Mouse (Mus musculus) embryo, embryonic 9.5 days (tissue): ENCODE data around the gene Fat2.

Experiments used
- DNase-seq: peaks from one replicate; pipeline ENCODE4 v3.0.0-alpha.2; 2017; ENCODE audit errors: extremely low spot score

The Fat2 gene

GRCm38 (mm10) chr11:55329868-55330772 lies 6.2 kb downstream of the Fat2 start:
- no peak for DNase-seq

DNA sequence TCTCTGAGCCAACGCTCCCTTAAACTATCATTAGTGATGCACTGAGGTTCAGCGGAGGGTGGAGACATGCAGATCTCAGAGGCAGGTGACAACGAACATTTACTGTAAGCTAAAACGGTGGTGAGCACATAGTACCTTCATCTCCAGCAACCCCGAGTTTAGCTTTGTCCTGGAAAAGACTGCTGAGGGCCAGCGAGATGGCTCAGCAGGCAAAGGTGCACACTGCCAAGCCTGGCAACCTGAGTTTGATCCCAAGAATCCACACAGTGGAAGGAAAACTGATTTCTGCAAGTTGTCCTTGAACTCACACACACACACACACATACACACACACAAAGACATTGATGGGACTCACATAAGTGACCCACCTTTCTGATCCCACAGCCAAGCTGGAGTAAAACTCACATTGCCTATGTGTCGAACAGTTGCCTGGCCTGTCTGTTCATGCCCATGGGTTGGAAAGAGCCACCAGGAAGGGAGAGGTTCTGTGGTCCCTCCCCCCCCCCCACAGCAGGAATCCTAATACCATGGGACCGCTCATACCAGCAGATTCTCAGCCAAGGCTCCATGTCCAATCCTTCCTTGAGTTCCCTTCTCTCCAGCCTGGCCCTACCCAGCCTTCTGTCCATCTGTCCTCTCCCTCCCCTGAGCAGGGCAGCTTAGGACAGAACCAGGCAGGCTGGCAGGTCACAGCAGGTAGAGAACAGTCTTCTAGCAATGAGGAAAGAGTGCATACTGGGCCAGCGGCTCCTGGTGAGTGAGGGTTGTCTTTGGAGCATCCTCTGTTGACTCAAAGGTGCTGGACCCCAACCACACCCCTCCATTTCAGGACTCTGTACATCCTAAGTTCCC lies 8.6 kb downstream of the Fat2 start:
- no peak for DNase-seq

DNA sequence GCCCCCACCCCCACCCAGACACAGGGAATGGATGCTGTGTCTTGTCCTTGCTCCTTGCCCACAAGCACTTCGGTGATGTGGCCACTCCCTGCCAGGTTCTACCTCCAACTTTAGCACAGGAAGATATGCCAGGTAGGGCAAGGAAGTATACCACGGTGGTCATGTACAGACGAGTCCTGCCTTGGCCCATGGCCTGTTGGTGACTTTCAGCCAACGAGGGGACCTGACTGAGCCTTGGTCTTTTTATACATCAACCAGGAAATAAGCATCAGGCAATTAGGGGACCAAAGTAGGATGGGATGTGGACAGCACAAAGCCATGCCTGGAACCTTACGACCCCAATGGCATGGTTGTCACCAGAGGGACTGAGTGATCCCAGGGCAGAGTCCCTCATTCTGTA lies 9.3 kb downstream of the Fat2 start:
- DNase-seq = no peak

- DNase-seq = no peak
Measured at GRCm38 (mm10) chr11:55326211-55326610, 10.2 kb downstream of the Fat2 start.

- peak; percentile 10 for DNase-seq
Measured at GRCm38 (mm10) chr11:55323854-55324253, 12.5 kb downstream of the Fat2 start.

DNA sequence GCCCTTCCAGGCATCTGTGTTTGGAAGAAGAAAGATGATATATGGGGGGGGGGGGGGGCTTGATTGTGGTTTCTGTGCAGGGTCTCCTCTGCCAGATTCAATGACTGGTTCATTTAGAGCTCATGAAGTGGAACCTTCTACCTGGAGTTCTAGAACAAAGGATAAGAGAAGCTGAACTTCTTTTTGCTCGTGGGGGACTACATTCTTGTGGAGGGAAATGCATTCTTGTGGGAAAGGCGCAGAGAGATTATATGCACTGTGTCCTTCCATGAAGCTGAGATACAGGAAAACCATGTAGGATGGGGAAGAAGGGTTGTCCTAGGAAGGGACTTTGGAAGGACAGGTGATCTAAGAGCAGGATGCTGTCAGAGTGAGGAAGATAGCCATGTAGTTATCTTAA lies 15.4 kb downstream of the Fat2 start:
- no peak for DNase-seq

- no peak for DNase-seq
Measured at GRCm38 (mm10) chr11:55315966-55316365, 20.4 kb downstream of the Fat2 start.

DNA sequence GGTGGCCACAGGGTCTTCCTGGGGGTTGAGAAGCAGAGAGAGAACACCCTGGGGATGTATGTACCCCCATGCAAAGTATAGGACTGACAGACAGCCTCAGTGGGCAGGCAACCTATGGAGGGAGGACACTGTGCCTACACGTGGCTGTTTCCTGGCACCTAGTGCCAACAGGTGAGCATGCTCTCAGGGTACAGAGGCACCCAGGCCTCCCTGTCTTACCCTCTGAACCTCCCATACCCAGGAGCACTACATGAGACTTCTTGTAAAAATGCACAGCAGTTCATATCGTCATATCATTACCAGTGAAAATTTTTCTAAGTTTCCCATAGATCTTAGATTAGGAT lies 21.7 kb downstream of the Fat2 start:
- no peak for DNase-seq

GRCm38 (mm10) chr11:55313768-55314703 lies 22.3 kb downstream of the Fat2 start:
- peak; percentile 22 for DNase-seq

DNA sequence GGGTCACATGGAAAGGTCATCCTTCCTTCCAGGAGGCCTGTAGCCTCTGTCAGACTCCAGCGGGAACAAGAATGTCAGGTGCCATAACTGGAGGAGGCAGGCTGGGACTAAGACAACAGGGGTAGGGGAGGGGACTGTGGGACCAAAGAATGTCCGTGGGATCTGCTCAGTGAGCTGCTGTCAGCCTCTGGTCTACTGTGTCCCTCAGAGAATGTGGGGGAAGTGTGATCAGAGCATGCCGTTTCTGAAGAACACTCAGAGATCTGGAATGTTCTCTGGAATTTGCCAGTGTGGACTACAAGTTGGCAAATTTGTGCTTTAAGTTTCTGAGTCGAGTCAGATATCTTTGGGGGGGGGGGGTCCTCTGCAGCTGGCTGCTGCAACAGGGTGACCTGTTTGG lies 34.0 kb downstream of the Fat2 start:
- no peak for DNase-seq

DNA sequence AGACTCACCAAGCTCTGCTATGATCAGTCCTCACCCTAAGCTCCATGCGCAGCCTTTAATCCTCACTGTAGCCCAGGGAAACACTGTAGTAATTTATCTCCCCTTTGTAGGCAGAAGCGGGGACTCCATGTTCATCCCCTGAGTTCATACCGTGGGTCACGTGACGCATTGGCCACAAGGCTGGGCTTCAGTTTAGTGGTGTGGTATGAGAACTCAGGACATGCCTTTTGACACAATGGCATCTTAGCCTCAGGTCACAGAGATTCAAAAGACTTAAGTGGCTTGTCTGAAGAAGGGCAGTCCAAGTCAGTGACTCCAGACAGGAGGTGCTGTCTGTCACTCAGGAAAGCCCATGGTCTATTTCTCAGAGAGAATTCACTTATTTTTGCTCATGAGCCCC lies 43.2 kb downstream of the Fat2 start:
- no peak for DNase-seq

DNA sequence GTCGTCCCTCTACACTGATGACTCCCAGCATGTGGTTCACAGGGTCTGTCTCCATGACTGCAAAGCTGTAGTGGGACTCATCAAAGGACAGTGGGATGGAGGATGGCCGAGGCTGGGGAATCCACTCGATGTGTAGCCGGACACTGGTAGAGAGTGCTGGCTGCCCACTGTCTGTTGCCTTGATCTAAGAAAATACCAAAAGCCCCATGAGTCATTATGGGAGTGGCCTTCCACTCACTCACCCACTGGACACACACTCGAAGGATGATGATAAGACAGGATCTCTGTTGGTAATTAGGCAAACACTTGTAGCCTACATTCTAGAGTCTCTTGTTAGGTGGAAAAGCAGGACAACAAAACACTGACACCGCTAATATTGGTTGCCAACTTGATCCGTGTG lies 44.5 kb downstream of the Fat2 start:
- DNase-seq = no peak

GRCm38 (mm10) chr11:55289851-55290391 lies 46.4 kb downstream of the Fat2 start:
- DNase-seq = no peak

DNA sequence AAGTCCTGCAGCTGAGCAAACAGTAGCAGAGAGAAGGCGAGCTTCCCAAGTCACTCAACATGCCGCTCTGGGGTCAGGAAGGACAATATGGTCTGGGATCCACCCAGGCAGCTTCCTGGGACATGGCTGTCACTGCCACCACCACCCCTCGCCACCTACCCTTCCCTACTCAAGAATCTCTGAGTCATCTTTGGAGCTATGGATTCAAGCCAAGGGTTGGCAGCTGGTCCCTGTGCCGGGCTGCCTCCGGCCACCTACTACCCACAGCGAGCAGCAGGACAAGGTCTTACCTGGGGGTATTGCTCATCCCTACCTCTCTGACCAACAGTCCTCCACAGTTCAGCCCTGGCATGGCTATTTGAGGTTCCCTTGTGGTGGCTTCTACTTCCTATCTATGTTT lies 61.6 kb downstream of the Fat2 start:
- DNase-seq = no peak

DNA sequence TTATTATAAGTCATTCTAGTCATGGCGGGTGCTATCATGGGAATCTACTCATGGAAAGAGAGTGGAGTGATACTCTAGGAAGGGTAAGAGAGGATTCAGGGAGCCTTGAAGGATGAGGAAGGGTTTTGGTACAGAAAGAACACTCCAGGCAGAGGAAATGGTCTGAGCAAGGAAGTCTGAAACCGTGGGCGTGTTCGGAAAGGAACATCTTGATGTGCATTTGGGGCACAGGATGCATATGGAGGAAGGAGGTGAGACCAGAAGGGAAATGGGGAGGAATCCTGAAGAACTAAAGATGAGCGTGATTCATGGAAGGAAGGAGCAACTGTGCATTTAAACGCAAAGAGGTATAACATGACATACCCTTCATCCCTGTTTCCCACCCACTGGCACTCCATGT lies 67.8 kb downstream of the Fat2 start:
- DNase-seq = no peak

GRCm38 (mm10) chr11:55265647-55266046 lies 70.7 kb downstream of the Fat2 start:
- DNase-seq = no peak

GRCm38 (mm10) chr11:55264318-55264717 lies 72.0 kb downstream of the Fat2 start:
- DNase-seq = no peak

DNA sequence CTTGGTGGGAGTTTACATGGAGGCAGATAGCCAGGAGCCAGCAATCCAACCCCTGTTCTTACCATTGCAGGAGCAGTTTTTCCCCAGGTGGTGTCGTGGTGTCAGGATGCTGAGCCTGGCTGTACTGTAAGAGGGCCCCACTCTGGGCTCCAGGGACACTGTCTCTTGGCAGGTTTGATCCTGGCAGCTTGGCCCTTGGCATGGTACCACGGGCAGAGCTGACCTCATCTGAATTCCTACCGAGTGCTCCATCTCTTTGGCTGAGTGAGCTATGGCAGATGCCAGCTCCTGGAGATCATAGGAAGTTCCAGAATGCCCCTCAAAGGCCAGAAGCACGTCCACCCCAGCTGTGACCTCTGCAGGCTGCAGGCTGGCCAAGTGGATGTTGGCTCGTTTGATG lies 74.4 kb downstream of the Fat2 start:
- DNase-seq = no peak

DNA sequence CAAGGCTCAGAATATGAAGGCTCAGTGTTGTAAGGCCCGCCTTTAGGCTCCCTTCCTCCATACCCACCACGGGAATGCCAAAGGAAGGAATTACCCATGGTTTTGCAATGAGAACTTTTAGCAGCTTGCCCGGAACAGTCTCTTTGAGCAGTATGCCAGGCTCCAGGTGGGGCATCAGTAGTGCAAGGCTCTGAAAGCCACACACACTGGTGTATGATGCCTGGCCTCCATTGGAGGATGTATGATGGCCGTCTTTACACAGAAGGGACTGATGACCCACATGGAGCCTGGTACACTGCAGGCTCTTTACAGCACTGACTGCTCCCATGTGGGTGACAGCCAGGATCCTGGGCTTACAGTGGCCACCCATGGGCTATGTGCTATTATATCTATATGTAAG lies 75.3 kb downstream of the Fat2 start:
- no peak for DNase-seq

DNA sequence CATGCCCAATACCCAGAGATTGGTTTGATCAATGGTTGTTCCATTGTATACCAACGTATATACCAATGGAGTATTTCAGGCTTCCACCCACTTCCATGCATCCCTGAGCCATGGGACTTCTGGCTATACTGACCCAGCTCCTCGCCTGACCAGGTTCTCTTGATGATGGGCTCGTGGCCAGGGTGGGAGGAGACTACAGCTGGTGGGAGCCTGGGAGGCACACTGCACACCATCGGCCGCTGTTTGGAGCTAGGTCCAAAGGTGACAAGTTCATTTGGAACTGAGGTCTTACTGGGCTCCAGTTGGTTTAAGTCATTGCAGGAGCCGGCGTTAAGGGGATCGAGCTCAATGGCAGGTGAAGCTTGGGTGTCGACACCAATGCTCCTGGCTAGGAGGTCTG lies 83.0 kb downstream of the Fat2 start:
- no peak for DNase-seq

- no peak for DNase-seq
Measured at GRCm38 (mm10) chr11:55250527-55250926, 85.8 kb downstream of the Fat2 start.

- DNase-seq = peak; percentile 45
Measured at GRCm38 (mm10) chr11:55240556-55240955, 95.8 kb downstream of the Fat2 start.
